Mouse (Mus musculus) embryonic fibroblast, embryonic 13.5 days (primary cell): ENCODE results near the gene Slc43a2.

Source experiments
- CTCF ChIP-seq: IDR thresholded peaks from 2 replicates; pipeline ENCODE4 v1.5.1; 2011; ENCODE audit warnings: mild to moderate bottlenecking, control low read depth, low read length, moderate library complexity, borderline replicate concordance; ENCODE audit not compliant: insufficient read depth
- POLR2A ChIP-seq: IDR thresholded peaks from 2 replicates; pipeline ENCODE4 v1.6.1; 2011; ENCODE audit warnings: low read depth, mild to moderate bottlenecking, control low read depth, low read length, moderate library complexity

- TF ChIP-seq POLR2A = no peak
- no peak for TF ChIP-seq CTCF
Measured at GRCm38 (mm10) chr11:75594431-75594830, 62.9 kb downstream of the Slc43a2 start.
